Mouse (Mus musculus): Measurements from ENCODE around the gene Gramd1b. TPM values are rescaled to one million over a fixed set of nuclear protein-coding genes. Genes with fewer than 3 reads are reported as not detected.

Gene Gramd1b
- polyA plus RNA-seq, 1 experiment from 2014 or later, result 1.2 TPM

DNA sequence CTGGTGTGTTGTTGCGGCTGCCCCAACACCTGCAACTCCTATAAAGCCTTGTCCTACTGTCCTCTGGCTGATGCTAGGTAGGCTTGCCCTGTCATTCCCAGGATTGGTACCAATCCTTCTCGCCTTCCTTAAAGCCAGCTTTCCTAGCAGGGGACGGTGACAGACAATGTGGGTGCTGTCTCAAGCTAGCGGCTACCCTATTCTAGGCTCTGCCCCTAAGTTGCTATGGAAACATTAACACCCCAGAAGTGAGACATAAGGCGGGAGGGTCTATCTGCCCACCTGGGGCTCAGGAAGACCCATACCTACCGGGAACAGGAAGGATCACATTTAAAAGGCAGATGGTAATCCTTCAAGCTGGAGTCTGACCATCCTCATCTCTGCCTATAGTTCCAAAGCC is 207.4 kb downstream of the Gramd1b start:
- Histone ChIP-seq H3K9ac (replicated peaks) (no peak overlapping the region), H3K4me3 (ENCODE audit: low read depth, low read length) (no peak overlapping the region), H3K9me3 (ENCODE audit: low read length) (no peaks in the 10 kb centered on the region), H3K27me3 (ENCODE audit: insufficient read depth, low read length) (no peaks in the 10 kb centered on the region), H3K36me3 (replicated peaks; ENCODE audit: insufficient read depth, low read length) (no peaks in the 10 kb centered on the region), H3K4me2 (ENCODE audit: low read depth, low read length) (no peak overlapping the region), H3K27ac (ENCODE audit: low read depth) (0 out of 2 replicates have a peak overlapping the region, but pooled peaks have one; percentile 2), H3K4me1 (ENCODE audit: insufficient read depth) (peaks cover 17% of the 10 kb centered on the region)
- TF ChIP-seq CTCF (IDR thresholded peaks at IDR 0.05; ENCODE audit: low read depth), result no peak
- no peak for TF ChIP-seq EP300 (IDR thresholded peaks at IDR 0.05; ENCODE audit: low read depth)
- DNase-seq, result no peak
- WGBS (ENCODE audit: insufficient replicate concordance), result 63% methylated on average over 6 of the region's 6 CpGs
- ATAC-seq, result no peak

DNA sequence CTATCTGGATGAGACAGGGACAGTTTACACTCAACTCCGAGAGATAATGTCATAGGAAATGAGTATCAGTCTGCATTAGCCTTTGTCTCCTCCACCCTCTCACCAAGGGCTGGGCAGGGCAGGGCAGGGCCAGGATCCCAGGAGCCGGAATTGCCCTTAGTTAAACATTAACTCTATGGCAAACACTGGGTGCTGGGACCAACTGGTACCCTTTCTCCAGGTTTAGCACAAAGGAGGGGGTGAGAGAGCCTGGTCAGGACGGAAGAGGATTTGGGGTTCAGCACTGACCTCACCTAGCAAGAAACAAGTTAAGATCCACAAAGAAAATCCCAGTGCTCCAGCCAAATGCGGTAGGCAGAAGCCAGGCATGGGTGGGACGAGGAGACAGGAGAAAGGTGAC is 208.0 kb downstream of the Gramd1b start:
- DNase-seq (peak; percentile 44), ATAC-seq (peak; percentile 37; the same call in 1 of the 2 replicates)
- H3K27me3 ChIP-seq (ENCODE audit: insufficient read depth, low read length), result no peaks in the 10 kb centered on the region
- H3K4me3 ChIP-seq (ENCODE audit: low read depth, low read length), result no peak overlapping the region
- TF ChIP-seq EP300 (IDR thresholded peaks at IDR 0.05; ENCODE audit: low read depth) (no peak), CTCF (IDR thresholded peaks at IDR 0.05; ENCODE audit: low read depth) (no peak)
- no peaks in the 10 kb centered on the region for H3K9me3 ChIP-seq (ENCODE audit: low read length)
- 45% methylated on average over 5 of the region's 5 CpGs for WGBS (ENCODE audit: insufficient replicate concordance)
- peaks cover 17% of the 10 kb centered on the region for H3K4me1 ChIP-seq (ENCODE audit: insufficient read depth)
- no peak overlapping the region for H3K9ac ChIP-seq (replicated peaks)
- H3K4me2 ChIP-seq (ENCODE audit: low read depth, low read length), result 0 out of 2 replicates have a peak overlapping the region, but pooled peaks have one; percentile 30
- no peak overlapping the region for H3K27ac ChIP-seq (ENCODE audit: low read depth)
- no peaks in the 10 kb centered on the region for H3K36me3 ChIP-seq (replicated peaks; ENCODE audit: insufficient read depth, low read length)

DNA sequence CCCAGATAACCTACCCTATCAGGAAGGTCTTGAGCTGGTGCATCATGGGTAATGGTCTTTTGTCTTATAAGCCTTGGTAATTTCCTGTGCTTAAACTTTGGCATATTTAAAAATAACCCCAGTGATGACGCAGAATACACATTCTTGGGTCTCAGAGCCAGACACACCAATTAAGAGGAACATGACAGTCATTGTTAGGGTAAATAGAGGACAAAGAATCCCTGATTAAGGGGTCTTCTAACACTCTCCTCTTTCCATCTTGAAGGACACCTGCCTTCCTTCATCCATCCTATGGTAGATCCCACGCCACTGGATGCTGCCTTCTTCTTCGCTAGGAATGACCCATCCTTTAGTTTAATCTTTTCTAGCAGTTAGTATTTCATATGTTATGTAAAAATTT is 208.8 kb downstream of the Gramd1b start:
- Histone ChIP-seq H3K27me3 (ENCODE audit: insufficient read depth, low read length) (no peaks in the 10 kb centered on the region), H3K9ac (replicated peaks) (no peak overlapping the region), H3K4me2 (ENCODE audit: low read depth, low read length) (no peak overlapping the region), H3K27ac (ENCODE audit: low read depth) (no peak overlapping the region), H3K36me3 (replicated peaks; ENCODE audit: insufficient read depth, low read length) (no peaks in the 10 kb centered on the region), H3K9me3 (ENCODE audit: low read length) (no peaks in the 10 kb centered on the region), H3K4me1 (ENCODE audit: insufficient read depth) (peaks cover 17% of the 10 kb centered on the region), H3K4me3 (ENCODE audit: low read depth, low read length) (no peak overlapping the region)
- ATAC-seq, result no peak
- 77% methylated on average over 3 of the region's 3 CpGs for WGBS (ENCODE audit: insufficient replicate concordance)
- TF ChIP-seq EP300 (IDR thresholded peaks at IDR 0.05; ENCODE audit: low read depth) (no peak), CTCF (IDR thresholded peaks at IDR 0.05; ENCODE audit: low read depth) (no peak)
- DNase-seq, result no peak

DNA sequence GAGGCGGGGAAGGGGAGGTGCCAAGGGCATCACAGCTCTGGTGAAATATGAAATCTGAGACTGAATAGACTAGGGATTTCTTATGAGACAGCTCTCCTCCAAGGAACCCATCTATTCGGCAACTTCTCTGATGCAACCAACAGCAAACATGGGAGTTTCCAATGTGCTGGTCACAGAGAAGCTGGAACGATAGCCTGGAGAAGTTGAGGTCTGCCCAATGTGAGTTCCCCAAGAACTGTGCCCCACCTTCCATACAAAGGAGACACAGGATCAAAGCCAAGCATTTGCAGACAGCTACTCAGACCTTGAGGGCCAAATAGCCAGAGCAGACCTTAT is 209.5 kb downstream of the Gramd1b start:
- peak overlapping the region; percentile 34; the same call in 1 of the 2 replicates for H3K27ac ChIP-seq (ENCODE audit: low read depth)
- no peaks in the 10 kb centered on the region for H3K9me3 ChIP-seq (ENCODE audit: low read length)
- no peak for DNase-seq
- 43% methylated on average over 3 of the region's 3 CpGs for WGBS (ENCODE audit: insufficient replicate concordance)
- no peaks in the 10 kb centered on the region for H3K27me3 ChIP-seq (ENCODE audit: insufficient read depth, low read length)
- no peak overlapping the region for H3K4me3 ChIP-seq (ENCODE audit: low read depth, low read length)
- TF ChIP-seq CTCF (IDR thresholded peaks at IDR 0.05; ENCODE audit: low read depth) (no peak), EP300 (IDR thresholded peaks at IDR 0.05; ENCODE audit: low read depth) (no peak; the same call in 1 of the 2 replicates)
- no peak overlapping the region for H3K9ac ChIP-seq (replicated peaks)
- H3K4me2 ChIP-seq (ENCODE audit: low read depth, low read length), result no peak overlapping the region
- H3K36me3 ChIP-seq (replicated peaks; ENCODE audit: insufficient read depth, low read length), result no peaks in the 10 kb centered on the region
- peaks cover 17% of the 10 kb centered on the region for H3K4me1 ChIP-seq (ENCODE audit: insufficient read depth)
- no peak for ATAC-seq

DNA sequence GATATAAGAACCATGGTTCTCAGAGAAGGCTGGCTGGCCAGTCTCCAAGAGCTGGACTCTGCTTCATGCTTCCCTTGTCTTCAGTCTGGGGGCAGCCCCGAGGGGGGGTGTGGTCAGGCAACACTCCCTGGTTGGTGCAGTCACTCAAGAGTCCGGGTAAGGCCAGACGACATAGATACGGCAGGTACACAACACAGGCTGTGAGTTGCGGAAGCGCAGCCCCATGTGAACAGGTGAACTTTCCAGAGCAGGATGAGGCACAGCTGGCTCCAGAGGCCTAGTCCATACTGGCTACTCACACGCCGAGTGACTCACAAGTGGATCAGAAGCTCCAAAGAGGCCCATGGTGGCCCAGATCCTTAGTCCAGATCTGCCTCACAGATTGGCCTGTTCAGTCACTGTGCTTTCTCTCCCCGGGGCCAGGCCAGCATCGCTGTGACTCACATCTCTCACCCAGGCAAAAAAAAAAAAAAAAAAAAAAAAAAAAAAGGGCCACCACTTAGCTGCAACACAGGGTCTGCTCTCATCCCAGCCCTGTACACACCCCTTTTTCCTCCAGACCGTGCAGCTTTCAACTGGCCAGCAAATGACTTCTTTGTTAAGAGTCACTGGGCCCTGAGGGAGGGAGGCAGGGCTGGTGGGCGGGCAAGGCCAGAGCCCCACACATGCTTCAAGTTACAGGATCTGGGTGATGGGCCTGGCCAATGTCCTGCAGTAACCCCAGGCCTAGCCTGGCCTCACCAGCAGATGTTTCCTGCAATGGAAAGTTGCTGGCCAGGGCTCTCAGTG is 210.1 kb downstream of the Gramd1b start:
- 49% methylated on average over 12 of the region's 12 CpGs for WGBS (ENCODE audit: insufficient replicate concordance)
- peak; percentile 79 for ATAC-seq
- Histone ChIP-seq H3K4me3 (ENCODE audit: low read depth, low read length) (no peak overlapping the region), H3K4me1 (ENCODE audit: insufficient read depth) (peaks cover 17% of the 10 kb centered on the region), H3K27me3 (ENCODE audit: insufficient read depth, low read length) (no peaks in the 10 kb centered on the region), H3K9me3 (ENCODE audit: low read length) (no peaks in the 10 kb centered on the region), H3K27ac (ENCODE audit: low read depth) (peak overlapping the region; percentile 51; the same call in 1 of the 2 replicates), H3K9ac (replicated peaks) (no peak overlapping the region), H3K36me3 (replicated peaks; ENCODE audit: insufficient read depth, low read length) (no peaks in the 10 kb centered on the region), H3K4me2 (ENCODE audit: low read depth, low read length) (0 out of 2 replicates have a peak overlapping the region, but pooled peaks have one; percentile 32)
- DNase-seq, result peak; percentile 57
- TF ChIP-seq EP300 (IDR thresholded peaks at IDR 0.05; ENCODE audit: low read depth), result 0 out of 2 replicates have a peak, but pooled peaks have one; percentile 11
- TF ChIP-seq CTCF (IDR thresholded peaks at IDR 0.05; ENCODE audit: low read depth), result no peak

DNA sequence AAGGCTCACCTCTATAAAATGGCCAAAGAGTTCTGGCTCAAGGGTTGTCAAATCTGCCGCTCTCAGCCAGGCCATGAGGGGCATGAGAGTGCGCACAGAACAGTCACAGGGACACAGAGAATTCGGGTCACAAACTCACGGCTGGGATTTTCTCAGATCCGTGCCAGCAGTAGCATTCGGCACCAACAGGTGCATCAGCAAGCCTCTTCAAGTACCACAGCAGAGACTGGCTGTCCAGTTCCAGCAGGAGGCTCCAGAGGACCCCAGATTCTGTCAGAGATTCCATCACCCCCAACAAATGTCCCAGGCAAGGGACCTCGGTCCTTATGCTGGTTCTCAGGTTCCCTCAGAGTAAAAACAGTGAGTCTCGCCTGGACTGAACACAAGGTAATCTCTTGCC is 210.8 kb downstream of the Gramd1b start:
- no peak for DNase-seq
- H3K9ac ChIP-seq (replicated peaks), result no peak overlapping the region
- no peaks in the 10 kb centered on the region for H3K36me3 ChIP-seq (replicated peaks; ENCODE audit: insufficient read depth, low read length)
- no peaks in the 10 kb centered on the region for H3K9me3 ChIP-seq (ENCODE audit: low read length)
- 74% methylated on average over 8 of the region's 8 CpGs for whole genome bisulfite sequencing (ENCODE audit: insufficient replicate concordance)
- no peak overlapping the region for H3K4me3 ChIP-seq (ENCODE audit: low read depth, low read length)
- 0 out of 2 replicates have a peak overlapping the region, but pooled peaks have one; percentile 32 for H3K4me2 ChIP-seq (ENCODE audit: low read depth, low read length)
- no peak for TF ChIP-seq EP300 (IDR thresholded peaks at IDR 0.05; ENCODE audit: low read depth)
- TF ChIP-seq CTCF (IDR thresholded peaks at IDR 0.05; ENCODE audit: low read depth), result no peak
- H3K27ac ChIP-seq (ENCODE audit: low read depth), result 0 out of 2 replicates have a peak overlapping the region, but pooled peaks have one; percentile 51
- peaks cover 17% of the 10 kb centered on the region for H3K4me1 ChIP-seq (ENCODE audit: insufficient read depth)
- H3K27me3 ChIP-seq (ENCODE audit: insufficient read depth, low read length), result no peaks in the 10 kb centered on the region
- no peak for ATAC-seq
